Mouse (Mus musculus) olfactory bulb, adult 2 months (tissue): ENCODE results near the gene Smarce1.

Experiments used
- CTCF ChIP-seq: fragments of 200-500 bp; IDR thresholded peaks from 2 replicates; pipeline ENCODE4 v1.5.1; 2012; ENCODE audit warnings: low read depth, mild to moderate bottlenecking, low read length, moderate library complexity; ENCODE audit not compliant: insufficient read depth
- POLR2A ChIP-seq: fragments of 200-500 bp; IDR thresholded peaks from 2 replicates; pipeline ENCODE4 v1.6.1; 2012; ENCODE audit warnings: mild to moderate bottlenecking, low read depth, low read length, moderate library complexity; ENCODE audit not compliant: insufficient read depth

GRCm38 (mm10) chr11:99177925-99178198, 53.0 kb downstream of the Smarce1 start:
- TF ChIP-seq CTCF (no peak), POLR2A (no peak)
